Mouse (Mus musculus): ENCODE measurements around the gene Cep104.

The Cep104 gene

GRCm38 (mm10) chr4:153974431-153975291 lies at the start of gene Cep104, which contains the start of gene Dffb:
TSS of gene Cep104 (plus strand) at chr4:153975194.
TSS of gene Dffb (minus strand) at chr4:153975126.
- CTCF ChIA-PET = interaction anchor here (1.6 kb wide), 1 partner anchor 37 kb away, joined by 6 read pairs; the partner anchor contains the start of gene Lrrc47

- CTCF ChIA-PET = no interaction called here
These were observed 46.2 kb upstream of the Cep104 start for GRCm38 (mm10) chr4:153928772-153929299.

GRCm38 (mm10) chr4:153929425-153929824 lies 45.6 kb upstream of the Cep104 start:
- CTCF ChIA-PET = no interaction called here

GRCm38 (mm10) chr4:153929921-153930320 lies 45.1 kb upstream of the Cep104 start:
- CTCF ChIA-PET = no interaction called here

GRCm38 (mm10) chr4:153943243-153943642 lies 31.8 kb upstream of the Cep104 start:
- CTCF ChIA-PET = no interaction called here

- CTCF ChIA-PET = no interaction called here
These were observed 30.7 kb upstream of the Cep104 start for GRCm38 (mm10) chr4:153944261-153944660.

GRCm38 (mm10) chr4:153945741-153946140 lies 29.3 kb upstream of the Cep104 start:
- CTCF ChIA-PET = interaction anchor here (0.7 kb wide), 1 partner anchor 1862 kb away, joined by 3 read pairs; no protein-coding TSS in a partner anchor

- CTCF ChIA-PET = no interaction called here
These were observed 24.6 kb upstream of the Cep104 start for GRCm38 (mm10) chr4:153950372-153950771.

- CTCF ChIA-PET = no interaction called here
These were observed 23.8 kb upstream of the Cep104 start for GRCm38 (mm10) chr4:153951150-153951549.

- CTCF ChIA-PET = no interaction called here
These were observed 23.3 kb upstream of the Cep104 start for GRCm38 (mm10) chr4:153951692-153952091.

- CTCF ChIA-PET = no interaction called here
These were observed 19.3 kb upstream of the Cep104 start for GRCm38 (mm10) chr4:153955651-153956050.

- CTCF ChIA-PET = no interaction called here
These were observed 18.2 kb upstream of the Cep104 start, which contains the start of gene A430005L14Rik for GRCm38 (mm10) chr4:153956569-153957405. TSS of gene A430005L14Rik (plus strand) at chr4:153957237.

- CTCF ChIA-PET = interaction anchor here (1.2 kb wide), 1 partner anchor 54 kb away, joined by 3 read pairs; the partner anchor contains the start of gene Lrrc47
These were observed 17.3 kb upstream of the Cep104 start for GRCm38 (mm10) chr4:153957444-153958250.

GRCm38 (mm10) chr4:153962631-153963030 lies 12.4 kb upstream of the Cep104 start:
- CTCF ChIA-PET = no interaction called here

- CTCF ChIA-PET = no interaction called here
These were observed 8.3 kb upstream of the Cep104 start for GRCm38 (mm10) chr4:153966651-153967050.

GRCm38 (mm10) chr4:153967556-153967955 lies 7.4 kb upstream of the Cep104 start:
- CTCF ChIA-PET = no interaction called here

- CTCF ChIA-PET = no interaction called here
These were observed 6.9 kb upstream of the Cep104 start for GRCm38 (mm10) chr4:153968063-153968462.

- CTCF ChIA-PET = interaction anchor here (1.6 kb wide), 1 partner anchor 36 kb away, joined by 6 read pairs; the partner anchor contains the start of gene Lrrc47
These were observed 283 bp downstream of the Cep104 start for GRCm38 (mm10) chr4:153975292-153975662.

GRCm38 (mm10) chr4:153975768-153976167 lies 774 bp downstream of the Cep104 start:
- CTCF ChIA-PET = interaction anchor here (1.6 kb wide), 1 partner anchor 36 kb away, joined by 6 read pairs; the partner anchor contains the start of gene Lrrc47

GRCm38 (mm10) chr4:153979243-153979642 lies 4.2 kb downstream of the Cep104 start:
- CTCF ChIA-PET = no interaction called here

GRCm38 (mm10) chr4:153980470-153980869 lies 5.5 kb downstream of the Cep104 start:
- CTCF ChIA-PET = interaction anchor here (0.6 kb wide), 1 partner anchor 189 kb away, joined by 10 read pairs; no protein-coding TSS in a partner anchor

All from spleen, embryonic (tissue).